Mouse (Mus musculus): ENCODE measurements at regions not wholly inside any gene's neighbourhood (a gene's known extent, or its start where the extent isn't known, plus 50 kb on each side); places are given as distances from the start of the nearest gene placed in this dataset.

DNA sequence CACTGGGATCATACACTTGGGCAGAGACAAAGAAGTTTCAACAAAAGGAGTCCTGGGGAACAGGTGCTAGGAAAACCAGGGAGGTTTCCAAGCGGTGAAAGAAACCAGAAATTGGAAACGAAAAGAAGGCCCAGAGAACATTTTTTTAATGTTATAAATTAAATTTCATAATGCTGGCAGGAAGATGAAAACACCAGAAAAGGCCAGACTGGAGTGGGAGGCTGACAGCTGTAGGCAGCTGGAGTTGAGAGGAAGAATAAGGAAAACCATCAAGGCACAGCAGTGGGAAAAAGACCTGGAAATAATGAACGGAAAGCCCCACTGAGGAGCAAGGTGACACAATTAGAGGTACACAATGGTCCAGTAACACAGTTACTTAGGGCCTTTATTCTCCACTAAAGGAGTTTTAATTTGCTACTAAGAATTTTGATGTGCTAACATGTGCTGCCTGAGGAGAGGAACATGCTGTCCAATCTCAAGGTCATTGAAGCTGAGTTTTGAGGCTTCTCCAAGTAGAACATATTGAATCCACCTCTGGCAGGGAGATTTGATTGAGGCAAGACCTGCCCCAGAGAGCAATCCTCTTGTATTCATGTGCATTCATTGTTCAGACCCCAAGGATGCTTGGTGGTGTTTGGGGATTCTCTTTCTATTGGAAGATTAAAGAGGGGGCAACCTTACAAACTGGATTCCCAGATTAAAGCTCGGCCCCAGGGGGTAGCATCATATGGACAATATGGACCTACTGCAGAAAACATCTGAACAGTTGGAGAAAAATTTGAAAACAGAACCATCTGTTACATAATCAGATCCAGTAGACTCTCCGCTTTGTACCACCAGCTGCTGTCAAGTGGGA is 53.9 kb upstream of the Igf1 start:
- DNase-seq (no peak), ATAC-seq (ENCODE audit: low read depth) (no peak)
- H3K4me1 ChIP-seq (replicated peaks), result no peaks in the 10 kb centered on the region
- WGBS (ENCODE audit: insufficient replicate concordance), result 64% methylated on average over 5 of the region's 5 CpGs
- H3K4me3 ChIP-seq (replicated peaks), result no peak overlapping the region
- H3K9me3 ChIP-seq (replicated peaks), result no peaks in the 10 kb centered on the region
- H3K27me3 ChIP-seq, result no peaks in the 10 kb centered on the region
- no peak overlapping the region for H3K9ac ChIP-seq
- no peaks in the 10 kb centered on the region for H3K36me3 ChIP-seq
- no peak overlapping the region for H3K27ac ChIP-seq
- no peak overlapping the region for H3K4me2 ChIP-seq

DNA sequence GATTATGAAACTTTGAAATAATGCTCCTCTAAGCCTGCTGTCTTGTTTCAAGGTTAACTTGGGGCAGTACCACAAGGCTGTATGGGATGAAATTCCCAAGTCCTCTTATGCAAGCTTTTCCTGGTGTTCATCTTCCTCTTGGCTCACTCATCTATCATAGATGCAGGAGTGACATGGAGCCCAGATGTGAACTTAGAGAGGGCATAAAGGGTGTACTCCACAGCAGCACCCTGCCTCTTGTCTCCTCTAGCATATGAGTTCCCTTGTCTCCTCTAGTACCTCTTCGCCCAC is 53.3 kb upstream of the Igf1 start:
- ATAC-seq (ENCODE audit: low read depth), result no peak

More for the DNA sequence above, 53.3 kb upstream of the Igf1 start:
- Histone ChIP-seq H3K27me3 (no peaks in the 10 kb centered on the region), H3K36me3 (no peaks in the 10 kb centered on the region), H3K4me2 (no peak overlapping the region), H3K4me1 (replicated peaks) (no peaks in the 10 kb centered on the region), H3K9ac (no peak overlapping the region), H3K9me3 (replicated peaks) (no peaks in the 10 kb centered on the region), H3K4me3 (replicated peaks) (no peak overlapping the region), H3K27ac (no peak overlapping the region)
- DNase-seq, result no peak
- 83% methylated on average over 1 of the region's 1 CpGs for WGBS (ENCODE audit: insufficient replicate concordance)

Data from liver, embryonic 13.5 days (tissue).